Mouse (Mus musculus) kidney, adult 2 months (tissue): ENCODE measurements at regions not wholly inside any gene's neighbourhood (a gene's known extent, or its start where the extent isn't known, plus 50 kb on each side); places are given as distances from the start of the nearest gene placed in this dataset.

Experiments
- CTCF ChIP-seq: fragments of 200-500 bp; conservative IDR thresholded peaks from 2 replicates; pipeline ENCODE4 v1.5.1; 2011; ENCODE audit warnings: low read depth, mild to moderate bottlenecking, control low read depth, low read length, moderate library complexity, mixed read lengths; ENCODE audit not compliant: insufficient read depth, insufficient read length
- POLR2A ChIP-seq: fragments of 200-500 bp; IDR thresholded peaks from one replicate; pipeline ENCODE4 v1.6.1; 2011; ENCODE audit warnings: low read depth, low read length, control low read depth

GRCm38 (mm10) chr12:107729301-107729700 lies 240.9 kb downstream of the 3110018I06Rik start:
- TF ChIP-seq POLR2A, result no peak
- no peak for TF ChIP-seq CTCF
